Mouse (Mus musculus) thymus, adult 2 months (tissue): Measurements from ENCODE around the gene Jund.

ENCODE experiments used
- CTCF ChIP-seq: fragments of 200-500 bp; IDR thresholded peaks from 2 replicates; pipeline ENCODE4 v1.5.1; 2012; ENCODE audit warnings: mild to moderate bottlenecking, control low read depth, low read length, moderate library complexity, borderline replicate concordance; ENCODE audit not compliant: control insufficient read depth, poor library complexity, insufficient read depth; ENCODE audit errors: extremely low read depth
- POLR2A ChIP-seq: fragments of 200-500 bp; IDR thresholded peaks from 2 replicates; pipeline ENCODE4 v1.6.1; 2012; ENCODE audit warnings: mild to moderate bottlenecking, low read length, control low read depth, moderate library complexity; ENCODE audit not compliant: control insufficient read depth, poor library complexity, insufficient read depth; ENCODE audit errors: extremely low read depth

DNA sequence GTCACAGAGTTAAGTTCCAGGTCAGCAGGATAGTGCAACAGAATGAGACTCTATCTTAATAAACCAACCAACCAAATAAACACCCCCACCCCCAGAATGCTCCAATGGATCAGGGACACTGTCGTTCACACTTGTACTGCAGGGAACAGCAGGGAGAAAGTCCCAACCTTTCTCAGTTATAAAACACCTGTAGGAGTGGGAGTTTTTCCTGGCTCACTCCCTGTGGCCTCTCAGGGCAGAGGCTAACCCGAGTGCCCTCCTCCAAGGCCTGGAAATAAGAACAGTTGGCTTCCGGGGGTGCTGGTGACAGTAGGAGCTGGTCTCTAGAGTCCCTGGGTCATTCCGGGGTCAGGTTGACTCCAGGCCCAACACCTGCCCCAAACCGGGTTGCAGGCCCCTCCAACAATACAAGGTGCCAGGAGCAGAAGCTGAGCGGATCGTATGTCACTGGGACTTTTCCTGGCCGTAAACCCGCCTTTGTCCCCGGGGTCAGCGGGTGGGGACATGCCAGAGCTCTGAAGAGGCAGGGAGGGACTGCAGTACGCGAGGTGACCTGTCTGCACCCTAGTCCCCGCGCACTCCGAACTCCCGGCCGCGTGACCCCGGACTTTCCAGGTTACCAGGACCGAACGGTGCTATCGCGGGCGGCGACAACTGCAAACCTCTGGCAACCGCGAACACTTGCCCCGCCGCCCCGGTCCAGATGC lies 39.7 kb upstream of the Jund start:
- no peak for TF ChIP-seq POLR2A
- TF ChIP-seq CTCF: no peak
